In genomic region chr11:72068026-72068425, GRCm38 (mm10) we compare ENCODE assay signal across 14 mouse cellular contexts. TPM values are rescaled to one million over a fixed set of nuclear protein-coding genes. Genes with fewer than 3 reads are reported as not detected.
A peak's percentile ranks its signal among the peaks of the same experiment; 100 is the strongest.
DNase-seq lines count a peak whose midpoint lies in the region; ATAC-seq lines count a peak whose summit lies in the region.
"Had no signal": no experiment of that assay in that cellular context is flagged by ENCODE, and none has a peak within 500 bp of the region (broad histone marks: within the 10 kb centered on the region; RNA-seq: fewer than 3 reads in every experiment).

No protein-coding gene starts in this region.

- H3K4me2 ChIP-seq in hindbrain, embryonic 15.5 days: no peak overlapping the region
- H3K4me2 ChIP-seq in hindbrain, embryonic 12.5 days (replicated peaks): no peak overlapping the region
- H3K4me2 ChIP-seq: liver, embryonic 15.5 days had no signal

- H3K27me3 ChIP-seq in hindbrain, embryonic 15.5 days: no peaks in the 10 kb centered on the region
- no peaks in the 10 kb centered on the region for H3K27me3 ChIP-seq in hindbrain, embryonic 12.5 days
- H3K27me3 ChIP-seq: liver, embryonic 15.5 days; Patski had no signal

- H3K9ac ChIP-seq in hindbrain, embryonic 15.5 days: no peak overlapping the region
- H3K9ac ChIP-seq in hindbrain, embryonic 12.5 days: no peak overlapping the region
- H3K9ac ChIP-seq: liver, embryonic 15.5 days had no signal

- 37% methylated on average over 7 of the region's 7 CpGs for WGBS in hindbrain, embryonic 15.5 days
- WGBS in hindbrain, embryonic 12.5 days: 56% methylated on average over 7 of the region's 7 CpGs

- H3K27ac ChIP-seq in hindbrain, embryonic 15.5 days (replicated peaks): 0 out of 2 replicates have a peak overlapping the region, but pooled peaks have one; percentile 23
- no peak overlapping the region for H3K27ac ChIP-seq in hindbrain, embryonic 12.5 days
- H3K27ac ChIP-seq: liver, embryonic 15.5 days had no signal

- peak; percentile 92 for DNase-seq in brain, adult 2 months (ENCODE audit: low read depth, low spot score)
- peak; percentile 56 for DNase-seq in cerebellum, adult 8-10 months
- DNase-seq in layer of hippocampus, adult 9-11 months: peak; percentile 75
- DNase-seq in testis, postnatal 10 days (ENCODE audit: low spot score): no peak
- no peak for DNase-seq in thymus, postnatal 25 days
- DNase-seq in c-Kit-positive CD71-positive TER-119-positive erythroid progenitor cells, embryonic 14.5 days (ENCODE audit: low spot score): no peak
- DNase-seq: adrenal gland, postnatal 14 days; heart, adult 18-20 months; kidney, adult 9 months; lung, postnatal 4 days had no signal

- peaks cover 24% of the 10 kb centered on the region for H3K4me1 ChIP-seq in hindbrain, embryonic 15.5 days (replicated peaks)
- H3K4me1 ChIP-seq in hindbrain, embryonic 12.5 days: 0 out of 2 replicates have a peak, but pooled peaks cover 5% of the 10 kb centered on the region
- H3K4me1 ChIP-seq: liver, embryonic 15.5 days had no signal

- 0 out of 2 replicates have a peak, but pooled peaks cover 6% of the 10 kb centered on the region for H3K36me3 ChIP-seq in hindbrain, embryonic 15.5 days
- H3K36me3 ChIP-seq in hindbrain, embryonic 12.5 days: no peaks in the 10 kb centered on the region
- H3K36me3 ChIP-seq: liver, embryonic 15.5 days had no signal

- H3K4me3 ChIP-seq in hindbrain, embryonic 15.5 days: no peak overlapping the region
- no peak overlapping the region for H3K4me3 ChIP-seq in hindbrain, embryonic 12.5 days
- H3K4me3 ChIP-seq: liver, embryonic 15.5 days had no signal

- peaks cover 14% of the 10 kb centered on the region for H3K9me3 ChIP-seq in hindbrain, embryonic 15.5 days
- H3K9me3 ChIP-seq in hindbrain, embryonic 12.5 days (replicated peaks): peaks cover 7% of the 10 kb centered on the region
- H3K9me3 ChIP-seq: liver, embryonic 15.5 days had no signal

- ATAC-seq in hindbrain, embryonic 15.5 days (ENCODE audit: low FRiP score, low read depth): peak; percentile 75; the same call in 1 of the 2 replicates
- ATAC-seq in hindbrain, embryonic 12.5 days (ENCODE audit: low FRiP score): no peak
- ATAC-seq: Patski had no signal

RNA-seq across cellular contexts. Expression of gene Pimreg, which starts 26.2 kb away (rescaled TPM):
- 35.4 and 41.2 TPM in 2 replicates for polyA plus RNA-seq in hindbrain, embryonic 15.5 days (2015; fragmentation: Nextera tagmentation; extraction: Ambion mirVana)
- polyA plus RNA-seq in hindbrain, embryonic 12.5 days (2016; fragmentation: Nextera tagmentation; extraction: Ambion mirVana): 98.6 and 104 TPM in 2 replicates

RNA-seq across cellular contexts. Expression of gene Aipl1, which starts 30.7 kb away (rescaled TPM):
- polyA plus RNA-seq in hindbrain, embryonic 15.5 days (2015; fragmentation: Nextera tagmentation; extraction: Ambion mirVana): 0.38 and 0.43 TPM in 2 replicates
- 0.25 and 0.40 TPM in 2 replicates for polyA plus RNA-seq in hindbrain, embryonic 12.5 days (2016; fragmentation: Nextera tagmentation; extraction: Ambion mirVana)

Comparison
In these comparisons a context has a peak if more than half of its experiments do, and no peak if none do; other contexts are left out.
1. DNase-seq: peak in brain, adult 2 months (single experiment), cerebellum, adult 8-10 months (single experiment) and layer of hippocampus, adult 9-11 months (single experiment); none in testis, postnatal 10 days (single experiment), thymus, postnatal 25 days (single experiment) and c-Kit-positive CD71-positive TER-119-positive erythroid progenitor cells, embryonic 14.5 days (single experiment).